Mouse (Mus musculus) gastrocnemius, postnatal 36 days (tissue): Measurements from ENCODE around the gene Gabpb2. TPM values are rescaled to one million over a fixed set of nuclear protein-coding genes. Genes with fewer than 3 reads are reported as not detected.
A peak's percentile ranks its signal among the peaks of the same experiment; 100 is the strongest.
"Not testable (repeated sequence)": the region's sequence is repeated elsewhere in the genome, so short reads cannot be mapped to it uniquely, and the experiment has no call there.

ENCODE experiments used
- DNase-seq, 2 experiments: peaks; one replicate each; pipeline ENCODE4 v3.0.0; 2022
- intact Hi-C: fragments of 180-260 bp; cut with DNase I; formaldehyde crosslinking; loops from one replicate; pipeline ENCODE4 v1.15.1; 2025
- total RNA-seq, 2 experiments: library from RNA; stranded (reverse); gene quantifications; 2 replicates each; pipeline ENCODE4 v1.2.3; 2021

The Gabpb2 gene
- total RNA-seq, 2 experiments from 2014 or later: 6.6 to 8.0 TPM

- DNase-seq: no peak
- intact Hi-C loops: no loop called here
Measured at GRCm38 (mm10) chr3:95233303-95233980, 15.7 kb upstream of the Gabpb2 start.

DNA sequence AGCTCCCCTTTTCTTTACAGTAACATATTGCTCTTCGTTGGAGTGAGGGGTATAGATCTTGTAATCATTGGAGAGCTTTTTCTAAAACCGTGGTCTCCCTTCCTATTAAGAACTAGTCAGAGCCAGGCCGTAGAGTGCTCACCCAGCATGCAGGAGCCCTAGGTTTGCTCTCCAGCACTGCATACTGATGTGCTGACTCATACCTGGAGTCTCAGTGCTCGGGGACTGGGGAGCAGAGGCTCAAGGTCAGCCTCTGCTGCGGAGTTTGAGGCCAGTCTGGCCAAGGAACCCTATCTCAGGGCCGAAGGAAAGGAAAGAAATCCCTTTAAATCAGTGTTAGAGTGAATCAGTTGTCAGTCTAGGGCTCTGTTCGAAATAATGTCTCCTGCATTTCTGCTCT, 15.1 kb upstream of the Gabpb2 start:
- intact Hi-C loops: no loop called here
- DNase-seq: no peak

DNA sequence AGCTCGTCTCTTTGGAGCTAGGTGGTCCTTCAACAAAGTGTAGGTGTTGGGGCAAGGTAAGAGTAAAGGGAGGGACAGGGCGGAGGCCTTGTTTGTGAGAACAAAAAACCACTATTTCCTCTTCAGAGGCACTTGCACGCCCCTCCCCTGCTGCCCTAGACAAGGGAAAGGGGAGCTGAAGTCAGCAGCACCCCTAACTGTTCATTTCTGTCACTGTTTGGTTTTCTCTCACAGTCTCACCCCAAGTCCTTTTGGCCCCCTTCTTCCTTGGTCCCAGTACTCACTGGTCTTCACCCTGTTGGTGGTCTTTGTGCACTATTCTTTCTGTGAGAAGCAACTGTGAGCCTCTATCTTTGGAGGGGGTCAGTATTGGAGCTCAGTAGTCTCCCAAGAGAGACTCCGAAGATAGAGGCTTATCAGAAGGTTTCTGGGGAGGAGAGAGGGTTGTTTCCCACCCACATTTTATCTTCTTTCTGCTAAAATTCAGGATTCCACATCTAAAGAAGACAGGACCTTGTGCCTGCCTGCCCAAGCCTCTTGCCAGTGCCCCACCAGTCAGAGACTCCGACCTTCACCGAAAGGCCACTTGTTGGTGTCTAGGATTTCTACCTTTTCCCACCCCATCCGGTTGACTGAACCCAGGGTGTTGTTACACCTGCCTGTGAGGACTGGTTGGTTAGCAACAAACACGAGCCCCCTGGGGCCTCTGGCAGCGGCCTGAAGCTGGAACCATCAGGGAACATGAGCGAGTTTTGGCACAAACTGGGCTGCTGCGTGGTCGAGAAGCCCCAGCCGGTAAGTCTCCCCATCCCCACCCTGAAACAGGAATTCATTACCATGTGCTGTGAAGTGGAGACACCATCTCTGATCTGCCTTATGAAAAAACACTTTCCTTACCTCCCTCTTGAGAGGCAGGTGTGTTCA, 13.8 kb upstream of the Gabpb2 start, which contains the start of gene Mllt11:
Mllt11 (minus strand) TSS at position 874 of the 924 bp plus-strand sequence.
- intact Hi-C loops: no loop called here
- no peak for DNase-seq

GRCm38 (mm10) chr3:95230495-95231297, 13.0 kb upstream of the Gabpb2 start:
- intact Hi-C loops: no loop called here
- DNase-seq: no peak

- intact Hi-C loops: no loop called here
- peak; percentile 31 to 53 for DNase-seq
Measured at GRCm38 (mm10) chr3:95229781-95230494, 12.2 kb upstream of the Gabpb2 start.

DNA sequence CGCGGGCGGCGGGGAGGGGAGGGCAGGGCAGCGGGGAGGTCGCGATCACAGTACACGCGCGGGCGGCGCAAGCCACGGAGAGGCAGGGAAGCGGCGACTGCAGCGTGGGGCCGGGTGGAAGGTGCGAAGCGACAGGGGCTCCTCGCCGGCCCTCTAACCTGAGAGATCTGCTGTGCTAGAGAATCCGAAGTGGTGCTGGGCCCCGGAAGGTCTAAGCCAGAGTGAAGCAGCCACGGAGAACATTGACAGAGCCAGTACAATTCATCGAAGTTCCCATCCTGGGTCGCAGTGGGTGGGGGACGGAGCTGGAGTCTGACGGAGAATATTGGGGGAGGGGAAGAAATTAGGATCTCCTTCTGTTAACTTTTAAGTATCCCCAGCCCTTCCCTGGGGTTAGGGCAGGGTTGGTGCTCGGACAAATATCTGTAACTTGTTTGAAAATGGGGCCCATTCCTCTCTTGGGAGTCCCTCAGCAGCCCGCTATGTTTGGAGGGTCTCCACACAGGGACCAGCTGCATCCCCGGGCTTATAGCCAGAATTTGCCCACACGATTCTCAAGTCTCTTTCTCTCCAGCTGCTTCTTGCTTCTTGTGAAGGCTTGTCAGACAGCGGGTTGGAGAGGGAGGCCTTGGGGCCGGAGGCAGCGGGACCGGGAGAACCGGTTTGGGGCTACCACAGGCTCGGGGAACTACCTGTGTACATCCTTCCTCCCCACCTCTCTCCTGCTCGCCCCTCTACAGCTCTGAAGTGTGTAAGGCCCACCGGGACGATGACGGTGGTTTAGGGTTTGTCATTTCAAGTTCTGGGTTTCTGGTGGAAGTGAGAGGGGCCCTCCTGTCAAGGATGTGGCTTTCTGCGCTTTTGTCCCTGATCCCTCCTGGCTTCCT, 11.4 kb upstream of the Gabpb2 start:
- intact Hi-C loops: no loop called here
- DNase-seq: no peak

- peak; percentile 79 to 80 for DNase-seq
- intact Hi-C loops: no loop called here
Measured at GRCm38 (mm10) chr3:95228148-95228893, 10.6 kb upstream of the Gabpb2 start, which contains the start of gene Cdc42se1. TSS of gene Cdc42se1 (plus strand) at chr3:95228732.

DNA sequence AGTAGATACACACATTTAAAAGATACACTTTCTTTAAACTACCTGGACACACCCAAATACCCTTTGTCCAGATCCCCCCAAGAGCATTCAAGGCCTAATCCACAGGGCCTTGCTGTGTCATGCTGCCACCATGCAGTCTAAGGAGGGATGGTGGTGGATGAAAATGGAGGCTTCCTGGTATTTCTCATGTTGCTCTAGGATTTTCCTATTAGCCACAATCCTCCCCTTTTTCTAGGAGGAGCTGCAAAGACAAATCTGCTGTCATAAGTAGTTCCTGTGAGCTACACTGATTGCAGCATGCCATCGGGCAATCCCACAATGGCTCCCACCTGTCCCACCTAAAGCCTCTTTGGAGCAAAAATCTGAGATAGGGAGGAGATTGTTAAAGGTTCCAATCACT, 9.5 kb upstream of the Gabpb2 start:
- intact Hi-C loops: no loop called here
- DNase-seq: no peak

DNA sequence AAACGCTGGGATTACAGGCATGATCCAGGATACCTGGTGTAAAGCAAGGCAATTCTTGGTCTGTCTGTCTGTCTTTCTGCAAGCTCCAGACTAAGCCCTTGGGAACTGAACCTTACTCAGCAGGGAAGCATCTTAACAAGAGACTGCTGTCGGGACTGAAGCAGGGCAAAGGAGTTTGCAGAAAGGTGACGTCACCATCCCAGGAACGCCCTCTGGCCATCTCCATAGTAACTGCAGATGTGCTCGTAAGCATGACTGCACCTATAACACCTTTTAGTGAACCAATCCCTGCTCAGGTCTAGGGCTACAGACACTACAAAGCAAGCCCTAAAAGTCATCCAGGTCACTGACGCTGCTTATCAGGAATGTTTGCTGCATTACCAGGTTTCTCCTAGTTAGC, 6.6 kb upstream of the Gabpb2 start:
- intact Hi-C loops: loop anchor here (5.0 kb wide), 1 partner anchor 38 kb away; no protein-coding TSS in a partner anchor
- no peak for DNase-seq

DNA sequence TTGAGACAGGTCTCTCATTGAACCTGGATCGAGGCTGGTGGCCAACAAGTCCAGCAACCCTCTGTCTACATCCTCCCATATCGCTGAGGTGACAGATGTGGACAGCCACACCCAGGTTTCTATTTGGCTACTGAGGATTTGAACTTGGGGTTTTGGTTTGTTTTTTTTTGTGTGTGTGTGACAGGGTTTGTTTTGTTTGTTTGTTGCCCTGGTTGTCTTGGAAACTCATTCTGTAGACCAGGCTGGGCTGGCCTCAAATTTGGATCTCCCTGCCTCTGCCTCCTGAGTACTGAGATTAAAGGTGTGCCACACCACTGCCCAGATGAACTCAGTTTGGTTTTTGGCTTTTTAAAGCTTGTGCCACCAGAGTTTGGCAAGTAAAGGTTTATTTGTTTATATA, 5.3 kb upstream of the Gabpb2 start:
- no peak for DNase-seq
- intact Hi-C loops: loop anchor here (5.0 kb wide), 1 partner anchor 39 kb away; no protein-coding TSS in a partner anchor

DNA sequence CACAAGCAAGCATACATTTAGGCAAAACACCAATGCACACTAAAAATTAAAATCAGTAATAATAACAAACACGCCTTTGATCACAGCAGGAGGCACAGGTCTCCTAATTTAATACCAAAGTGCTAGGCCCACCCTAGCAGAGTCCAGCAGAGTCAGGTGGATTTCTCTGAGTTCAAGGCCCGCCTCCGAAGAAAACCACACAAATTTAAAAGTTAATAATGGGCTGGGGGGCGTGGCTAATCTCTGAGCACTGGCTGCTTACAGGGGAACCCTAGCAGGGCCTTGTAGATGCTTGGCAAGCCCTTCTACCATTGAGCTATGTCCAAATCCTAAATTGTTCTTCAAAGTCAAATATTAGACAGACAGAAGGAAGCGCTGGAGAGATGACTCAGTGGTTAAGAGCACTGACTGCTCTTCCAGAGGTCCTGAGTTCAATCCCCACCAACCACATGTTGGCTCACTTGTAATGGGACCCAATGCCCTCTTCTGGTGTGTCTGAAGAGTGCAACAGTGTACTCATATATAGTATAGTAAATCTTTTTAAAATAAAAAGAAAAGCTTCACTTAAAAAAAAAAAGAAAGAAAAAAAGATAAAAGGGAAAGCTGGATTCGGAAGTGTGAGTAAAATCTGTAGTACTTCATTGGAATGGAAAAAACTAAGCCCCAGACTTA, 886 bp upstream of the Gabpb2 start:
- intact Hi-C loops: loop anchor here (5.0 kb wide), 1 partner anchor 76 kb away; the partner anchor contains the start of gene Tnfaip8l2
- no peak for DNase-seq

GRCm38 (mm10) chr3:95216655-95217254, 961 bp downstream of the Gabpb2 start:
- DNase-seq: no peak
- intact Hi-C loops: loop anchor here (5.0 kb wide), 1 partner anchor 74 kb away; the partner anchor contains the start of gene Tnfaip8l2

GRCm38 (mm10) chr3:95213609-95213975, 4.1 kb downstream of the Gabpb2 start:
- no peak for DNase-seq
- intact Hi-C loops: no loop called here

- intact Hi-C loops: not testable (repeated sequence)
Measured at GRCm38 (mm10) chr3:95212889-95213608, 4.7 kb downstream of the Gabpb2 start.

DNA sequence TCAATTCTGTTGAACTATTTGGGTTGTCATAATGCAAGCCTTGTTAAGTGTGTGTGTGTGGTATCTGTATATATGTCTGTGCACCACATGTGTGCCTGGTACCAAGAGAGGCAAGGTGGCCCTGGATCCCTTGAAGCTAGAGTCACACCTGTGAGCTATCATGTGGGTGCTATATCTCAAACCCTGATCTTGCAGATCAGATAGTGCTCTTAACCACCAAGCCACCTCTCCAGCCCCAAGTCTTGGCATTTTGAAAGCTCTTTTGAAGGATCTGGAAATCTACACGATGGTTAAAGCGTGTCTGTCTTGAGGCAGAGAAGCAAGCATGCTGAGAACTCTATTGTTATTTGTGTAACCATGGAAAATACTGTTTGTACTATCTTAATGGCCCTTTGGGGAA, 7.1 kb downstream of the Gabpb2 start:
- no peak for DNase-seq
- intact Hi-C loops: no loop called here

More at GRCm38 (mm10) chr3:95212889-95213608, 4.7 kb downstream of the Gabpb2 start:
- not testable (repeated sequence) for DNase-seq

- DNase-seq: no peak
- intact Hi-C loops: loop anchor here (5.0 kb wide), 1 partner anchor 49 kb away; no protein-coding TSS in a partner anchor
Measured at GRCm38 (mm10) chr3:95208286-95208685, 9.4 kb downstream of the Gabpb2 start.
